ENCODE assay signal across 8 mouse cellular contexts in genomic region chr2:3474361-3474805, GRCm38 (mm10). TPM values are rescaled to one million over a fixed set of nuclear protein-coding genes. Genes with fewer than 3 reads are reported as not detected.
DNase-seq lines count a peak whose midpoint lies in the region; ATAC-seq and TF ChIP-seq lines count a peak whose summit lies in the region.

No protein-coding gene starts in this region.

- H3K9ac ChIP-seq in ES-E14 (ENCODE audit: insufficient read depth, low read depth, low read length, poor library complexity, severe bottlenecking), result peak overlapping the region; percentile 89
- peak overlapping the region; percentile 89 for H3K9ac ChIP-seq in forebrain, embryonic 13.5 days

- no peaks in the 10 kb centered on the region for H3K27me3 ChIP-seq in forebrain, embryonic 13.5 days

- peak; percentile 56 for DNase-seq in ES-E14 (ENCODE audit: low read depth, low spot score)
- peak; percentile 65 for DNase-seq in c-Kit-positive CD71-positive TER-119-positive erythroid progenitor cells, embryonic 14.5 days (ENCODE audit: low spot score)
- peak; percentile 52 to 72 for DNase-seq in heart, postnatal 10 days
- DNase-seq in large intestine, adult 2 months (ENCODE audit: low read depth, low spot score), result peak; percentile 28
- DNase-seq in lung, adult 2 months, result peak; percentile 51
- peak; percentile 31 for DNase-seq in ovary, postnatal 14 days (ENCODE audit: low spot score)
- DNase-seq in thymus, postnatal 10 days (ENCODE audit: low spot score in 2 of 2), result peak; percentile 45 to 47

- H3K4me1 ChIP-seq in ES-E14 (ENCODE audit: control insufficient read depth in 2 of 2, insufficient read depth in 2 of 2, low read length in 2 of 2, poor library complexity in 1 of 2), result peaks cover 0 to 2% of the 10 kb centered on the region in 2 experiments; a peak in 2 of 4 replicates
- H3K4me1 ChIP-seq in forebrain, embryonic 13.5 days, result peaks cover 18% of the 10 kb centered on the region
- peaks cover 8% of the 10 kb centered on the region for H3K4me1 ChIP-seq in lung, adult 2 months (ENCODE audit: control insufficient read depth, insufficient read depth, low read length)

- in situ Hi-C loops in ES-E14 (cut with MboI; ENCODE audit: low sequenced_read_pairs in 2 of 2, unreplicated experiment in 2 of 2), result no loop called here

- intact Hi-C loops in heart, postnatal 10 days (cut with DNase I), result loop anchor here (2.0 kb wide), 2 partner anchors 38 to 54 kb away; partner anchors contain the start of genes Cdnf, Gm45902 and Hspa14

- peak overlapping the region; percentile 69 for H3K4me2 ChIP-seq in forebrain, embryonic 13.5 days

- peak overlapping the region; percentile 72 for H3K27ac ChIP-seq in ES-E14 (ENCODE audit: insufficient read depth, low read depth, low read length, poor library complexity, severe bottlenecking)
- H3K27ac ChIP-seq in forebrain, embryonic 13.5 days, result peak overlapping the region; percentile 95

- TF ChIP-seq POLR2A in lung, adult 2 months (IDR thresholded peaks at IDR 0.05; ENCODE audit: borderline replicate concordance, extremely low read depth, low read depth, low read length), result no peak

- no peaks in the 10 kb centered on the region for H3K9me3 ChIP-seq in ES-E14 (ENCODE audit: control insufficient read depth, insufficient read depth, low read depth, low read length)
- no peaks in the 10 kb centered on the region for H3K9me3 ChIP-seq in forebrain, embryonic 13.5 days (replicated peaks)

- no peak for TF ChIP-seq CTCF in lung, adult 2 months (IDR thresholded peaks at IDR 0.05; ENCODE audit: insufficient read depth, low read length)

- peak overlapping the region; percentile 94 to 98 for H3K4me3 ChIP-seq in ES-E14 (ENCODE audit: insufficient read depth in 1 of 2, low read depth in 1 of 2, low read length in 2 of 2, poor library complexity in 1 of 2, severe bottlenecking in 1 of 2)
- H3K4me3 ChIP-seq in forebrain, embryonic 13.5 days, result peak overlapping the region; percentile 90
- peak overlapping the region; percentile 64 for H3K4me3 ChIP-seq in lung, adult 2 months (replicated peaks; ENCODE audit: extremely low read depth, low read depth, low read length)

- H3K36me3 ChIP-seq in ES-E14 (ENCODE audit: control insufficient read depth, insufficient read depth, low read length, poor library complexity, severe bottlenecking), result peaks cover 6% of the 10 kb centered on the region
- H3K36me3 ChIP-seq in forebrain, embryonic 13.5 days (ENCODE audit: poor library complexity, severe bottlenecking), result peaks cover 14% of the 10 kb centered on the region

- ATAC-seq in forebrain, embryonic 13.5 days, result peak; percentile 83

- WGBS in forebrain, embryonic 13.5 days, result under 1% methylated on average over 45 of the region's 46 CpGs
- under 1% methylated on average over 46 of the region's 46 CpGs for WGBS in large intestine, adult 2 months
- WGBS in lung, adult 2 months, result under 1% methylated on average over 46 of the region's 46 CpGs

TF ChIP-seq in ES-E14, 5 proteins besides CTCF, POLR2A, EP300 and RAD21:
- TF ChIP-seq ZNF384 (IDR thresholded peaks at IDR 0.05; ENCODE audit: low read depth, low read length) (no peak), MAFK (IDR thresholded peaks at IDR 0.05; ENCODE audit: insufficient read depth, low read depth, low read length) (no peak), CHD2 (IDR thresholded peaks at IDR 0.05; ENCODE audit: low read depth, low read length) (no peak), ZC3H11A (IDR thresholded peaks at IDR 0.05; ENCODE audit: borderline replicate concordance, low read depth, low read length) (no peak), HCFC1 (IDR thresholded peaks at IDR 0.05; ENCODE audit: borderline replicate concordance, insufficient read depth, low read length) (no peak)

RNA-seq across cellular contexts. Expression of gene Suv39h2, which starts 0.4 kb away (rescaled TPM):
- total RNA-seq in ES-E14 (2012; rRNA removed), result 21.3 and 22.8 TPM in 2 replicates
- 27.0 and 28.6 TPM in 2 replicates for polyA plus RNA-seq in forebrain, embryonic 13.5 days (2015; fragmentation: Nextera tagmentation; extraction: Ambion mirVana)
- total RNA-seq in heart, postnatal 10 days (2021), result 1 to 10 TPM; 1.7 to 1.8 TPM
- polyA plus RNA-seq in large intestine, adult 2 months (2012; rRNA removed), result 1.3 TPM in 2 replicates
- polyA plus RNA-seq in lung, adult 2 months (2012; rRNA removed), result 0.25 and 0.26 TPM in 2 replicates

RNA-seq across cellular contexts. Expression of gene Gm45902, which starts 38.2 kb away (rescaled TPM):
- total RNA-seq in ES-E14 (2012; rRNA removed), result 8.2 and 10.2 TPM in 2 replicates
- polyA plus RNA-seq in forebrain, embryonic 13.5 days (2015; fragmentation: Nextera tagmentation; extraction: Ambion mirVana), result 7.8 and 9.2 TPM in 2 replicates
- 1 to 10 TPM; 2.1 to 2.2 TPM for total RNA-seq in heart, postnatal 10 days (2021)
- 1.1 and 1.5 TPM in 2 replicates for polyA plus RNA-seq in large intestine, adult 2 months (2012; rRNA removed)
- 1.2 and 1.3 TPM in 2 replicates for polyA plus RNA-seq in lung, adult 2 months (2012; rRNA removed)

RNA-seq across cellular contexts. Expression of gene Hspa14, which starts 38.2 kb away (rescaled TPM):
- total RNA-seq in ES-E14 (2012; rRNA removed), result 114 and 149 TPM in 2 replicates
- 93.6 and 106 TPM in 2 replicates for polyA plus RNA-seq in forebrain, embryonic 13.5 days (2015; fragmentation: Nextera tagmentation; extraction: Ambion mirVana)
- 10 to 100 TPM; 33.4 to 35.3 TPM for total RNA-seq in heart, postnatal 10 days (2021)
- 28.7 and 31.3 TPM in 2 replicates for polyA plus RNA-seq in large intestine, adult 2 months (2012; rRNA removed)
- polyA plus RNA-seq in lung, adult 2 months (2012; rRNA removed), result 19.1 and 25.5 TPM in 2 replicates

RNA-seq across cellular contexts. Expression of gene Cdnf, which starts 38.4 kb away (rescaled TPM):
- 0.48 and 0.58 TPM in 2 replicates for total RNA-seq in ES-E14 (2012; rRNA removed)
- polyA plus RNA-seq in forebrain, embryonic 13.5 days (2015; fragmentation: Nextera tagmentation; extraction: Ambion mirVana), result 0.20 and 0.31 TPM in 2 replicates
- total RNA-seq in heart, postnatal 10 days (2021), result 1 to 10 TPM; 6.7 to 9.9 TPM
- 0.29 and 0.36 TPM in 2 replicates for polyA plus RNA-seq in large intestine, adult 2 months (2012; rRNA removed)
- polyA plus RNA-seq in lung, adult 2 months (2012; rRNA removed), result 0.43 and 0.70 TPM in 2 replicates

RNA-seq across cellular contexts. Expression of gene Dclre1c, which starts 50.5 kb away (rescaled TPM):
- 8.3 and 12.0 TPM in 2 replicates for total RNA-seq in ES-E14 (2012; rRNA removed)
- 8.1 and 9.3 TPM in 2 replicates for polyA plus RNA-seq in forebrain, embryonic 13.5 days (2015; fragmentation: Nextera tagmentation; extraction: Ambion mirVana)
- total RNA-seq in heart, postnatal 10 days (2021), result 1 to 10 TPM; 2.6 to 4.1 TPM
- polyA plus RNA-seq in large intestine, adult 2 months (2012; rRNA removed), result 2.6 and 4.9 TPM in 2 replicates
- polyA plus RNA-seq in lung, adult 2 months (2012; rRNA removed), result 2.4 and 3.5 TPM in 2 replicates

Comparison
In these comparisons a context has a peak if more than half of its experiments do, and no peak if none do; other contexts are left out.
1. Peak in every context shown above with its lines: DNase-seq, ATAC-seq, H3K4me3 ChIP-seq and H3K27ac ChIP-seq.
2. RNA of gene Suv39h2, which starts 0.4 kb away (polyA plus RNA-seq): 27.0 to 28.6 TPM in forebrain, embryonic 13.5 days; 1.3 TPM in large intestine, adult 2 months and 0.25 to 0.26 TPM in lung, adult 2 months; every median in the first group is over 10 times any median in the second.